Comparison of ENCODE assay signal across 8 mouse cellular contexts in the genomic region with DNA sequence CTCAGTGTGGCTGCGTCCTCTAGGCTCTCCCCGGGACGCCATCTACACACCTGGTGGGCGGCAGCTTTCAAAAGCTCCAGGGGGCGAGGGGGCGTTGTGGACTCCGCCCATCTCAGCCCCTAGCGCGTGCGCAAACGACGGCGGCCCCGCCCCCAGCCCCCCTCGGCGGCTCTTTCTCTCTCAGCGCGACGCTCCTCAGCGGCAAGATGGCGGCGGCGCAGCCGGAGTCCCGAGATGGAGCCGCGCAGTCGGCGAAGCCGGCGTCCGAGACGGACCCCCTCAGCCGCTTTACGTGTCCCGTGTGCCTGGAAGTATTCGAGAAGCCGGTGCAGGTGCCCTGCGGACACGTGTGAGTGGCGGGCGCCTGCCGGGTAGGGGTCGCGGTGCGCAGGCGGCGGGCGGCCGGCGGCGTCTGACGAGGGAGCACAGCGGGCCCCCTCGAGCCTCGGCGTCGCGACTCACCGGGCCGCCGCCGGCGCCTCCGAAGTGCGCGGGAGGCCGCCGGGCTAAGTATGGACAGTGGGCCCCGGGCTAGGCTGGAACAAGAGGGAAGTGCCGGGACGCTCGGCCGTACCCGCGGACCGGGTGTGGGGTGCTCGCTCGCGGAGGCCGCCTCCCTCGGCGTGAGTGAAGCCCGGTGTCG. TPM values are rescaled to one million over a fixed set of nuclear protein-coding genes. Genes with fewer than 3 reads are reported as not detected.
DNase-seq lines count a peak whose midpoint lies in the region; ATAC-seq and TF ChIP-seq lines count a peak whose summit lies in the region.

No protein-coding gene starts in this region.

- ATAC-seq in G1E (ENCODE audit: extremely low read depth, insufficient number of reproducible peaks, low FRiP score, poor library complexity, severe bottlenecking), result peak; percentile 60
- ATAC-seq in forebrain, embryonic 15.5 days (replicated peaks), result peak; percentile 90
- peak; percentile 71 for ATAC-seq in lung, postnatal 0 days

- peak; percentile 80 for DNase-seq in G1E (ENCODE audit: low spot score)
- DNase-seq in cerebellum, adult 11 months, result peak; percentile 87
- DNase-seq in heart, postnatal 25 days (ENCODE audit: low spot score), result peak; percentile 69
- DNase-seq in layer of hippocampus, adult 2 months (ENCODE audit: low spot score in 2 of 2), result peak; percentile 88 to 91
- DNase-seq in lung, postnatal 0 days (ENCODE audit: low spot score), result peak; percentile 91
- DNase-seq in ovary, postnatal 14 days (ENCODE audit: low spot score), result peak; percentile 84
- DNase-seq in thymus, postnatal 10 days (ENCODE audit: low spot score in 2 of 2), result peak; percentile 92 to 97

- peak overlapping the region; percentile 76 for H3K4me2 ChIP-seq in forebrain, embryonic 15.5 days (replicated peaks)
- H3K4me2 ChIP-seq in lung, postnatal 0 days (replicated peaks; ENCODE audit: low read depth, low read length), result peak overlapping the region; percentile 83

- WGBS in forebrain, embryonic 15.5 days, result under 1% methylated on average over 73 of the region's 85 CpGs
- 2% methylated on average over 63 of the region's 85 CpGs for WGBS in lung, postnatal 0 days

- TF ChIP-seq EP300 in lung, postnatal 0 days (IDR thresholded peaks at IDR 0.05), result no peak

- H3K27me3 ChIP-seq in G1E (ENCODE audit: insufficient read depth, low read length), result no peaks in the 10 kb centered on the region
- H3K27me3 ChIP-seq in forebrain, embryonic 15.5 days, result no peaks in the 10 kb centered on the region
- H3K27me3 ChIP-seq in lung, postnatal 0 days (replicated peaks; ENCODE audit: insufficient read depth, low read length), result no peaks in the 10 kb centered on the region

- peaks cover 43% of the 10 kb centered on the region for H3K36me3 ChIP-seq in G1E (replicated peaks)
- H3K36me3 ChIP-seq in forebrain, embryonic 15.5 days, result peaks cover 13% of the 10 kb centered on the region
- H3K36me3 ChIP-seq in lung, postnatal 0 days (ENCODE audit: insufficient read depth, low read length), result no peaks in the 10 kb centered on the region

- H3K9me3 ChIP-seq in G1E (replicated peaks), result no peaks in the 10 kb centered on the region
- no peaks in the 10 kb centered on the region for H3K9me3 ChIP-seq in forebrain, embryonic 15.5 days
- H3K9me3 ChIP-seq in lung, postnatal 0 days (ENCODE audit: low read length), result no peaks in the 10 kb centered on the region

- H3K9ac ChIP-seq in forebrain, embryonic 15.5 days (replicated peaks), result peak overlapping the region; percentile 92
- peak overlapping the region; percentile 91 for H3K9ac ChIP-seq in lung, postnatal 0 days (replicated peaks; ENCODE audit: low read depth)

- H3K27ac ChIP-seq in forebrain, embryonic 15.5 days (replicated peaks), result peak overlapping the region; percentile 90
- H3K27ac ChIP-seq in layer of hippocampus, adult 2 months, result peak overlapping the region; percentile 98
- peak overlapping the region; percentile 95 for H3K27ac ChIP-seq in lung, postnatal 0 days (ENCODE audit: low read length)

- no peak for TF ChIP-seq CTCF in G1E (IDR thresholded peaks at IDR 0.05; ENCODE audit: low read depth, low read length)
- TF ChIP-seq CTCF in layer of hippocampus, adult 2 months (conservative IDR thresholded peaks at IDR 0.05), result peak; percentile 38; the same call in 1 of the 2 replicates
- TF ChIP-seq CTCF in lung, postnatal 0 days (IDR thresholded peaks at IDR 0.05), result peak; percentile 32; the same call in 1 of the 2 replicates

- H3K4me3 ChIP-seq in G1E (ENCODE audit: low read depth, low read length), result peak overlapping the region; percentile 93
- peak overlapping the region; percentile 99 for H3K4me3 ChIP-seq in forebrain, embryonic 15.5 days
- H3K4me3 ChIP-seq in layer of hippocampus, adult 2 months, result peak overlapping the region; percentile 84
- H3K4me3 ChIP-seq in lung, postnatal 0 days (ENCODE audit: low read depth, low read length), result peak overlapping the region; percentile 99

- H3K4me1 ChIP-seq in G1E (ENCODE audit: insufficient read depth, low read depth, low read length), result peaks cover 52% of the 10 kb centered on the region
- H3K4me1 ChIP-seq in forebrain, embryonic 15.5 days, result peaks cover 43% of the 10 kb centered on the region
- H3K4me1 ChIP-seq in lung, postnatal 0 days (ENCODE audit: insufficient read depth, low read depth, low read length), result peaks cover 13% of the 10 kb centered on the region; the same call in 1 of the 2 replicates

- intact Hi-C loops in heart, postnatal 25 days (cut with DNase I), result no loop called here

RNA-seq across cellular contexts. Expression of gene Spata2, which starts 10.7 kb away (rescaled TPM):
- total RNA-seq in G1E (2014; fragmentation: Nextera tagmentation) (11.6 and 16.2 TPM in 2 replicates), G1E (2017) (6.7 and 7.6 TPM in 2 replicates)
- polyA plus RNA-seq in G1E (2012), result 26.5 and 27.9 TPM in 2 replicates
- polyA plus RNA-seq in forebrain, embryonic 15.5 days (2015; fragmentation: Nextera tagmentation; extraction: Ambion mirVana), result 32.1 and 32.6 TPM in 2 replicates
- 10 to 100 TPM; 15.1 to 17.8 TPM for total RNA-seq in heart, postnatal 25 days (2021)
- total RNA-seq in layer of hippocampus, adult 2 months (2021), result 10 to 100 TPM; 80.9 to 82.4 TPM
- polyA plus RNA-seq in lung, postnatal 0 days (2015; fragmentation: Nextera tagmentation; extraction: Ambion mirVana), result 8.7 and 8.9 TPM in 2 replicates

RNA-seq across cellular contexts. Expression of gene Rnf114, which starts 10.9 kb away (rescaled TPM):
- total RNA-seq in G1E (2014; fragmentation: Nextera tagmentation) (41.5 and 48.2 TPM in 2 replicates), G1E (2017) (32.1 and 37.8 TPM in 2 replicates)
- polyA plus RNA-seq in G1E (2012), result 16.8 and 18.4 TPM in 2 replicates
- polyA plus RNA-seq in forebrain, embryonic 15.5 days (2015; fragmentation: Nextera tagmentation; extraction: Ambion mirVana), result 132 TPM in 2 replicates
- 10 to 100 TPM; 57.2 to 61.3 TPM for total RNA-seq in heart, postnatal 25 days (2021)
- total RNA-seq in layer of hippocampus, adult 2 months (2021), result 10 to 100 TPM; 50.9 to 51.6 TPM
- 111 and 119 TPM in 2 replicates for polyA plus RNA-seq in lung, postnatal 0 days (2015; fragmentation: Nextera tagmentation; extraction: Ambion mirVana)

RNA-seq across cellular contexts. Expression of gene Snai1, which starts 34.6 kb away (rescaled TPM):
- total RNA-seq in G1E (2014; fragmentation: Nextera tagmentation) (not detected in 2 replicates), G1E (2017) (not detected in 2 replicates)
- polyA plus RNA-seq in G1E (2012), result not detected in 2 replicates
- polyA plus RNA-seq in forebrain, embryonic 15.5 days (2015; fragmentation: Nextera tagmentation; extraction: Ambion mirVana), result 2.1 and 2.7 TPM in 2 replicates
- 1 to 10 TPM; 2.0 to 2.8 TPM for total RNA-seq in heart, postnatal 25 days (2021)
- under 1 TPM; 0.64 to 0.82 TPM for total RNA-seq in layer of hippocampus, adult 2 months (2021)
- 55.4 and 63.0 TPM in 2 replicates for polyA plus RNA-seq in lung, postnatal 0 days (2015; fragmentation: Nextera tagmentation; extraction: Ambion mirVana)

Comparison
In these comparisons a context has a peak if more than half of its experiments do, and no peak if none do; other contexts are left out.
1. Peak in every context shown above with its lines: DNase-seq, ATAC-seq, H3K4me3 ChIP-seq and H3K27ac ChIP-seq.
2. RNA of gene Spata2, which starts 10.7 kb away (total RNA-seq): 80.9 to 82.4 TPM in layer of hippocampus, adult 2 months; 15.1 to 17.8 TPM in heart, postnatal 25 days and 6.7 to 16.2 TPM in G1E; every median in the first group is over 4 times any median in the second.